ENCODE assay signal across 36 mouse cellular contexts in genomic region chr9:110888935-110889334, GRCm38 (mm10). TPM values are rescaled to one million over a fixed set of nuclear protein-coding genes. Genes with fewer than 3 reads are reported as not detected.
"Had no signal": no experiment of that assay in that cellular context is flagged by ENCODE, and none has a peak within 500 bp of the region (broad histone marks: within the 10 kb centered on the region; RNA-seq: fewer than 3 reads in every experiment).

No protein-coding gene starts in this region.

- H3K4me2 ChIP-seq: heart, embryonic 11.5 days; hindbrain, embryonic 13.5 days; limb, embryonic 12.5 days; liver, embryonic 15.5 days had no signal

- H3K27ac ChIP-seq: heart, adult 2 months; hindbrain, embryonic 13.5 days; intestine, embryonic 15.5 days; layer of hippocampus, adult 2 months; left cerebral cortex, adult 2 months; limb, embryonic 12.5 days; liver, embryonic 15.5 days had no signal

- H3K9ac ChIP-seq: hindbrain, embryonic 13.5 days; intestine, embryonic 15.5 days; limb, embryonic 12.5 days; liver, embryonic 13.5 days; liver, embryonic 15.5 days had no signal

- ATAC-seq: hindbrain, embryonic 16.5 days; inflammation-experienced regulatory T-cells, adult 6 months had no signal

- H3K9me3 ChIP-seq: hindbrain, embryonic 13.5 days; intestine, embryonic 15.5 days; limb, embryonic 10.5 days; limb, embryonic 12.5 days; liver, embryonic 13.5 days; liver, embryonic 15.5 days had no signal

- H3K36me3 ChIP-seq: hindbrain, embryonic 13.5 days; intestine, embryonic 15.5 days; limb, embryonic 10.5 days; limb, embryonic 12.5 days; liver, embryonic 13.5 days; liver, embryonic 15.5 days had no signal

- H3K27me3 ChIP-seq: intestine, embryonic 15.5 days; liver, embryonic 13.5 days; liver, embryonic 15.5 days had no signal

- DNase-seq: gastrocnemius, adult 2 months; gastrocnemius, postnatal 10 days; gastrocnemius, postnatal 25 days; heart, adult 2 months; heart, postnatal 10 days; heart, postnatal 4 days; kidney, adult 18-20 months; kidney, adult 8-10 months; kidney, postnatal 10 days; kidney, postnatal 4 days; liver; liver, embryonic 13.5 days had no signal

- H3K4me3 ChIP-seq: gastrocnemius, adult 2 months; heart, adult 2 months; hindbrain, embryonic 13.5 days; intestine, embryonic 15.5 days; layer of hippocampus, adult 2 months; left cerebral cortex, adult 2 months; limb, embryonic 10.5 days; limb, embryonic 12.5 days; liver, embryonic 13.5 days; liver, embryonic 15.5 days had no signal

RNA-seq across cellular contexts. Expression of gene Tmie, which starts 9.0 kb away (rescaled TPM):
- total RNA-seq: granulocyte monocyte progenitor cell, adult 5-6 weeks had no signal
- polyA plus RNA-seq: heart, embryonic 11.5 days had no signal

RNA-seq across cellular contexts. Expression of gene Als2cl, which starts 9.3 kb away (rescaled TPM):
- total RNA-seq: granulocyte monocyte progenitor cell, adult 5-6 weeks had no signal

RNA-seq across cellular contexts. Expression of gene Fam240a, which starts 27.7 kb away (rescaled TPM):
- total RNA-seq: granulocyte monocyte progenitor cell, adult 5-6 weeks; heart, adult 2 months; heart, postnatal 10 days; heart, postnatal 25 days; heart, postnatal 4 days; layer of hippocampus, adult 2 months; layer of hippocampus, postnatal 10 days; layer of hippocampus, postnatal 25 days; left cerebral cortex, adult 2 months; left cerebral cortex, postnatal 14 days; left cerebral cortex, postnatal 36 days had no signal
- polyA plus RNA-seq: heart, adult 2 months; heart, embryonic 11.5 days; heart, embryonic 14.5 days; heart, embryonic 16.5 days; hindbrain, embryonic 11.5 days; hindbrain, embryonic 13.5 days; hindbrain, embryonic 16.5 days; inflammation-experienced regulatory T-cells, adult 6 months; intestine, embryonic 15.5 days; intestine, postnatal 0 days; kidney, embryonic 14.5 days; kidney, embryonic 16.5 days; limb, embryonic 10.5 days; limb, embryonic 12.5 days; limb, embryonic 14.5 days; liver, embryonic 13.5 days; liver, embryonic 15.5 days had no signal

RNA-seq across cellular contexts. Expression of gene Prss50, which starts 31.2 kb away (rescaled TPM):
- total RNA-seq: gastrocnemius, adult 2 months; gastrocnemius, postnatal 25 days; gastrocnemius, postnatal 4 days; granulocyte monocyte progenitor cell, adult 5-6 weeks; heart, adult 2 months; heart, postnatal 10 days; heart, postnatal 25 days; heart, postnatal 4 days; left cerebral cortex, postnatal 14 days had no signal
- polyA plus RNA-seq: heart, adult 2 months; heart, embryonic 14.5 days; heart, embryonic 16.5 days; inflammation-experienced regulatory T-cells, adult 6 months had no signal

RNA-seq across cellular contexts. Expression of gene Prss46, which starts 44.6 kb away (rescaled TPM):
- total RNA-seq: gastrocnemius, adult 2 months; gastrocnemius, postnatal 25 days; gastrocnemius, postnatal 4 days; granulocyte monocyte progenitor cell, adult 5-6 weeks; heart, adult 2 months; heart, postnatal 10 days; heart, postnatal 25 days; heart, postnatal 4 days; layer of hippocampus, adult 2 months; left cerebral cortex, adult 2 months; left cerebral cortex, postnatal 14 days; left cerebral cortex, postnatal 36 days had no signal
- polyA plus RNA-seq: heart, adult 2 months; heart, embryonic 11.5 days; heart, embryonic 14.5 days; heart, embryonic 16.5 days; hindbrain, embryonic 11.5 days; hindbrain, embryonic 13.5 days; hindbrain, embryonic 16.5 days; inflammation-experienced regulatory T-cells, adult 6 months; intestine, embryonic 15.5 days; intestine, postnatal 0 days; kidney, embryonic 14.5 days; kidney, embryonic 16.5 days; limb, embryonic 10.5 days; limb, embryonic 12.5 days; limb, embryonic 14.5 days; liver, embryonic 13.5 days; liver, embryonic 15.5 days had no signal
